Mouse (Mus musculus): Measurements from ENCODE around the gene Ggt6. TPM values are rescaled to one million over a fixed set of nuclear protein-coding genes. Genes with fewer than 3 reads are reported as not detected.
"Not testable (repeated sequence)": the region's sequence is repeated elsewhere in the genome, so short reads cannot be mapped to it uniquely, and the experiment has no call there.

Gene Ggt6
- total RNA-seq, 2 experiments from 2014 or later = 0.67 to 5.5 TPM

GRCm38 (mm10) chr11:72429288-72429690 is 6.0 kb upstream of the Ggt6 start:
- DNase-seq = peak; percentile 81
- Histone ChIP-seq H3K4me3 (peak overlapping the region; percentile 69), H3K27ac (peak overlapping the region; percentile 86)
- TF ChIP-seq CTCF (IDR thresholded peaks at IDR 0.05) = peak; percentile 93; the same call in 1 of the 2 replicates
- intact Hi-C loops (cut with DNase I) = loop anchor here (1.0 kb wide), 1 partner anchor 86 kb away; no protein-coding TSS in a partner anchor

GRCm38 (mm10) chr11:72430311-72431068 is 4.8 kb upstream of the Ggt6 start:
- not testable (repeated sequence) for H3K27ac ChIP-seq, H3K4me3 ChIP-seq
- DNase-seq = peak; percentile 15
- intact Hi-C loops (cut with DNase I) = loop anchor here (2.0 to 5.0 kb wide), 2 partner anchors 132 to 206 kb away; no protein-coding TSS in a partner anchor

GRCm38 (mm10) chr11:72435694-72436045 is 344 bp downstream of the Ggt6 start:
- TF ChIP-seq CTCF (IDR thresholded peaks at IDR 0.05) = no peak
- H3K27ac ChIP-seq = peak overlapping the region; percentile 68
- intact Hi-C loops (cut with DNase I) = no loop called here
- H3K4me3 ChIP-seq = no peak overlapping the region
- DNase-seq = peak; percentile 58

DNA sequence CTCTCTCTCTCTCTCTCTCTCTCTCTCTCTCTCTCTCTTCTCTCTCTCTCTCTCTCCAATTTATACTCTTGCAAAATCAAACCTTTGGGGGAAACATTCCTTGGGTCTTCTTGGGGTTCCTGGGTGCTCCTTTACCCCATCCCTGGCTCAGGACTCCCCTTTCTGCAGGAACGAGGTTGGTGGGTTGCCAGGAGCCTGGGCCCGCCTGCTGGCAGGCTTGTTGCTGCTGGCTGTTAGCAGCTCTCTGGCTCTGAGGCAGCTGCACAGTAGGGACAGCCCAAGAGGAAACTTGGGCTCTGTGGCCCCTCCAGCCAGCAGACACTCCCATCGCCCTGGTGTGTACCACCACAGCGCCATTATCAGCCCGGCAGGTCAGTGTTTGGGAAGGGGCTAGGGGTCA is 945 bp downstream of the Ggt6 start:
- peak; percentile 83 for DNase-seq
- no peak for TF ChIP-seq CTCF (IDR thresholded peaks at IDR 0.05)
- H3K27ac ChIP-seq = peak overlapping the region; percentile 5; the same call in 1 of the 2 replicates
- H3K4me3 ChIP-seq = no peak overlapping the region
- intact Hi-C loops (cut with DNase I) = no loop called here

DNA sequence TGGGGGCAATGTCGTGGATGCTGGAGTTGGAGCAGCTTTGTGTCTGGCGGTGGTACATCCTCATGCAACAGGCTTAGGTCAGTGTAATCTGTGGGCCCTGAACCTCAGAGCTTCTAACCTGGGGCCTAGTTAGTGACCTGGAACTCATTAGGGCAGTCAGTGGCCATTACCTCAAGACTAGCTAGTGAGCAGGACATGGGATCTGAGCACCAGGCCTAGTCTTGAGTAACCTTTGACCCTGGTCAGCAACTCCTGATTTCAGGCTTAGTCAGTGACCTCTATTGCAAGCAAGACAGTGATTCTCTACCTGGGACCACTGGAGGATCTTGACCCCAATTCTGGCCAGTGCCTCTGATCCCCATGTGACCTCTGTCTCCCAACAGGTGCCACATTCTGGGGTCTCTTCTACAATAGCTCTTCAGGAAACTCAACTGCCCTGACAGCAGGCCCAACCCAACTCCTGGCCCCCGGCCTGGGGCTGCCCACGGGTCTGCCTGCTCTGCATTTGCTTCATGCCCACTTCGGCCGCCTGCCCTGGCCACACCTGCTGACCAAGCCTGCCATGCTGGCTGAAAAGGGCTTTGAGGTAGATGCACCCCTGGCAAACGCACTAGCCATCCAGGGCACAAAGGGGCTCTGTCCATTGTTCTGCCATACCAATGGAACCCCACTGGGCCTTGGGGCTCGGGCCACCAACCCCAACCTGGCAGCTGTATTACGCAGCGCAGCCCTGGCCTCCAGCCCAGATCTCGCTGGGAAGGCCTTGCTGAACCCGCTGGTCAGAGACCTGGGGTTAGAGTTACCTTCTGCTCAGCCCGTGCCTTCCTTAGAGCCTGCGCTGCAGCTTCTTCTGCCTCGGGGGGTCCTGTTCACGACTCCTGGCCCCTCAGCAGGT is 1.7 kb downstream of the Ggt6 start:
- no peak for TF ChIP-seq CTCF (IDR thresholded peaks at IDR 0.05)
- DNase-seq = peak; percentile 72
- intact Hi-C loops (cut with DNase I) = no loop called here
- no peak overlapping the region for H3K4me3 ChIP-seq
- 0 out of 2 replicates have a peak overlapping the region, but pooled peaks have one; percentile 24 for H3K27ac ChIP-seq

- no peak for TF ChIP-seq CTCF (IDR thresholded peaks at IDR 0.05)
- intact Hi-C loops (cut with DNase I) = no loop called here
- no peak for DNase-seq
- Histone ChIP-seq H3K27ac (no peak overlapping the region), H3K4me3 (no peak overlapping the region)
Observed at GRCm38 (mm10) chr11:72438411-72438810, 3.1 kb downstream of the Ggt6 start.

DNA sequence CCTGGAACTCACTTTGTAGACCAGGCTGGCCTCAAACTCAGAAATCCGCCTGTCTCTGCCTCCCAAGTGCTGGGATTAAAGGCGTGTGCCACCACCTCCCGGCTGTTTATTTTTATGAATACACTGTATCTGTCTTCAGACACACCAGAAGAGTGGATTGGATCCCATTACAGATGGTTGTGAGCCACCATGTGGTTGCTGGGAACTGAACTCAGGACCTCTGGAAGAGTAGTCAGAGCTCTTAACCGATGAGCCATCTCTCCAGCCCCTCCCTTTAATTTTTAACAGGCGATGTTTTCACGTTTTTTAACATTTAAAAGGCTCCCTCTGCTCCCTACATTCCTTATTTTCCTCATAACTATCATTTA is 5.3 kb downstream of the Ggt6 start:
- peak overlapping the region; percentile 90 for H3K27ac ChIP-seq
- DNase-seq = not testable (repeated sequence)
- intact Hi-C loops (cut with DNase I) = loop anchor here (5.0 kb wide), 1 partner anchor 47 kb away; the partner anchor contains the start of gene Spns2
- peak overlapping the region; percentile 78 for H3K4me3 ChIP-seq

- intact Hi-C loops (cut with DNase I) = loop anchor here (5.0 kb wide), 1 partner anchor 46 kb away; the partner anchor contains the start of gene Spns2
- peak; percentile 99 for DNase-seq
- Histone ChIP-seq H3K4me3 (peak within 1 kb of the TSS; percentile 78), H3K27ac (peak within 1 kb of the TSS; percentile 90)
- TF ChIP-seq CTCF (IDR thresholded peaks at IDR 0.05) = no peak
Observed at GRCm38 (mm10) chr11:72440965-72441664, 5.8 kb downstream of the Ggt6 start, which contains the start of gene Mybbp1a. TSS of gene Mybbp1a (plus strand) at chr11:72441355.

DNA sequence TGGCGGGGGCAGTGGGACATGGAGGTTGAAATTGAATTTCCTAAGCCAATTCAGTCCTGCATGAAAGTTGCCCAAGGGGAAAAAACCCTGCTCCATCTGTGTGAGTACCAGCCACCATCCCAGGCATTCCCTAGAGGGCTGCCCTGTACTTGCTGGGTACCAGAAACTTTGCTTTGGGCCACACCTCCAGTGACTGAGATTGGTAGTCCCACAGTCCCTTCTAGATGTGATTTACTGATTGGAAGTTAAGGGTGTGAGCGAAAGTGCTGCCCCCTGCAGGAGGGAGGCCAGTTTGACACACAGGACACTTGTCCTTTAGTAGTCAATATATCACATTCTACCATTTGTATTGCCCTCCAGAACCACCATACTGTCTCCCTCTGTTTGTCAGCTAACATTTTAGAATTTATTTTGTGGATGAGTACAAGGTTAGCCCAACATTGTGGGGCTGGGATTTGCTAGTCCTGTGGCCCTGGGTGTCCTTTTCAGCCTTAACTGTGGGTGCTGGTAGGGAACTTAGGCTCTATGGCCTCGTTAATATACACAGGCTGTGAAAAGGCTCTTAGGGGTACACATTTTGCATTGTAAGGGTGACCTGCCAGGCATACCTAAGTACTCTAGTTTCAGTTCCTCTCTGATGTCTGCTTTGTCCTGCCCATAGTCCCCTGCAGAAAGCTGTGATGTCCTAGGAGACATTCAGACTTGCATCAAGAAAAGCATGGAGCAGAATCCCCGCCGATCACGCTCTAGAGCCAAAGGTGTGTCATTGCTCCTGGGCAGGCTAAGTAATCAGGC is 11.2 kb downstream of the Ggt6 start:
- TF ChIP-seq CTCF (IDR thresholded peaks at IDR 0.05) = peak; percentile 76
- intact Hi-C loops (cut with DNase I) = no loop called here
- no peak for DNase-seq
- Histone ChIP-seq H3K4me3 (no peak overlapping the region), H3K27ac (no peak overlapping the region)

DNA sequence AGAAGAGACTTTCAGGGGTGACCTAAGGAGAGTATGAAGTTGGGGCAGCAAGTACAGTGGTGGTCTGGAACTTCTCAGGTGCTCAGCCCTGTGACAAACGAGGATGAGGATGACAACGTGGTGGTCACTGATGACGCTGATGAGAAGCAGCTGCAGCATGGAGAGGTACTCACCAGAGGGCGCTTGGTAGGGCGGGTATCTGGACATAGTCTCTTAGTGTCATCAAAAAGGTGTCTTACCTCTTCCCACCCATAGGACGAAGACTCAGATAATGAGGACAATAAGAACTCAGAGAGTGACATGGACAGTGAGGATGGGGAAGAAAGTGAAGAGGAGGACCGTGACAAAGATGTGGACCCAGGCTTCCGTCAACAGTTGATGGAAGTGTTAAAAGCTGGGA is 12.1 kb downstream of the Ggt6 start:
- TF ChIP-seq CTCF (IDR thresholded peaks at IDR 0.05) = peak; percentile 40
- H3K27ac ChIP-seq = no peak overlapping the region
- DNase-seq = no peak
- H3K4me3 ChIP-seq = no peak overlapping the region
- intact Hi-C loops (cut with DNase I) = no loop called here

DNA sequence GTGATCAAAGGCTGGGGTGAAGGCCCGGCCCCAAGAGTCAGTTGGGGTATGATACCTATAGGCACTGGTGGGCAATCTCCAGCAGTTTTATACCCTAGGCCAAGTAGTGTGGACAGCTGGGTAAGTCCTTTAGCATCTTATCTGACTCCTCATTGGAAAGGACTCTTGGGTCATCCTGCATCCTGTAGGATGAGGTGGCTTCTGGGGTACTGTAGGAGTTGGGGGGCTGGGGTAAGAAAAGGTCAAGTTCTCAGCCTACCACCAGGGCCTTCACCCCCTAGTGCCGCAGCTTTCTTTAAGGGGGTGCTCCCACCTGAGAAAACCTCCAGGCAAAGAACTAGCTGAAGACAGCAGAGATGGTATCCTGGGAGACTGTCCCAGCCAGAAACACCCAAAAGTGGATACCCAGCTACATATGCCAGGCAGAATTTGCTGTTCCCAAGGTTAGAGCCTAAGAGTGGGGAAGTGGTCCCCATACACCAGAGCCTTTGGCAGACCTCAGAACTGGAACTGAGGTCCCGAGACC is 16.9 kb downstream of the Ggt6 start:
- intact Hi-C loops (cut with DNase I) = no loop called here
- peak overlapping the region; percentile 60 for H3K27ac ChIP-seq
- no peak for DNase-seq
- H3K4me3 ChIP-seq = no peak overlapping the region
- no peak for TF ChIP-seq CTCF (IDR thresholded peaks at IDR 0.05)
